Mouse (Mus musculus) myocyte (in vitro differentiated cells): ENCODE data around the gene Prkcz. TPM values are rescaled to one million over a fixed set of nuclear protein-coding genes. Genes with fewer than 3 reads are reported as not detected.

ENCODE experiments used
- H3K27me3 ChIP-seq: one replicate; pipeline ENCODE4 v1.6.1; 2011; ENCODE audit not compliant: control insufficient read depth, insufficient read depth, insufficient read length
- H3K36me3 ChIP-seq: one replicate; pipeline ENCODE4 v1.6.1; 2011; ENCODE audit not compliant: control insufficient read depth, insufficient read depth
- H3K4me2 ChIP-seq: one replicate; pipeline ENCODE4 v1.6.1; 2011; ENCODE audit warnings: low read depth, control low read depth
- H3K4me3 ChIP-seq: one replicate; pipeline ENCODE4 v1.5.1; 2011; ENCODE audit warnings: mild to moderate bottlenecking, control low read depth, moderate library complexity
- H3K79me2 ChIP-seq: one replicate; pipeline ENCODE4 v1.6.1; 2011; ENCODE audit not compliant: control insufficient read depth, insufficient read depth
- H3ac ChIP-seq: one replicate; pipeline ENCODE4 v1.6.1; 2011; ENCODE audit not compliant: control insufficient read depth, insufficient read length
- CEBPB ChIP-seq: IDR thresholded peaks from 2 replicates; pipeline ENCODE4 v1.6.1; 2011; ENCODE audit warnings: mild to moderate bottlenecking, moderate library complexity; ENCODE audit not compliant: poor library complexity, insufficient read depth, severe bottlenecking
- E2F4 ChIP-seq: IDR thresholded peaks from one replicate; pipeline ENCODE4 v1.6.1; 2011; ENCODE audit warnings: mild to moderate bottlenecking, control low read depth, moderate library complexity; ENCODE audit not compliant: insufficient read depth
- MAX ChIP-seq: IDR thresholded peaks from one replicate; pipeline ENCODE4 v1.6.1; 2011; ENCODE audit warnings: low read depth, mild to moderate bottlenecking, control low read depth
- MYOD1 ChIP-seq, 3 experiments: IDR thresholded peaks; one replicate each; pipeline ENCODE4 v1.6.1; 2011; ENCODE audit warnings: control low read depth in 2 of 3, low read depth in 2 of 3, mild to moderate bottlenecking in 2 of 3, moderate library complexity in 1 of 3; ENCODE audit not compliant: insufficient read length in 2 of 3, control insufficient read depth in 1 of 3
- MYOG ChIP-seq, 3 experiments: IDR thresholded peaks; one replicate each; pipeline ENCODE4 v1.6.1; 2011; ENCODE audit warnings: control low read depth in 2 of 3, low read depth in 2 of 3, mild to moderate bottlenecking in 2 of 3; ENCODE audit not compliant: insufficient read length in 2 of 3, control insufficient read depth in 1 of 3, insufficient read depth in 1 of 3
- POLR2A ChIP-seq: IDR thresholded peaks from one replicate; pipeline ENCODE4 v1.6.1; 2011; ENCODE audit warnings: low read depth, mild to moderate bottlenecking, control low read depth, moderate library complexity; ENCODE audit not compliant: insufficient read length
- POLR2AphosphoS2 ChIP-seq: IDR thresholded peaks from one replicate; pipeline ENCODE4 v1.6.1; 2011; ENCODE audit warnings: low read depth, control low read depth; ENCODE audit not compliant: insufficient read length
- REST ChIP-seq: IDR thresholded peaks from one replicate; pipeline ENCODE4 v1.6.1; 2011; ENCODE audit warnings: mild to moderate bottlenecking, control low read depth, moderate library complexity; ENCODE audit not compliant: insufficient read depth, insufficient read length
- SRF ChIP-seq: IDR thresholded peaks from one replicate; pipeline ENCODE4 v1.6.1; 2011; ENCODE audit warnings: low read depth; ENCODE audit not compliant: control insufficient read depth, insufficient read length
- TCF12 ChIP-seq: IDR thresholded peaks from one replicate; pipeline ENCODE4 v1.6.1; 2011; ENCODE audit warnings: mild to moderate bottlenecking, control low read depth; ENCODE audit not compliant: poor library complexity, insufficient read depth, severe bottlenecking
- TCF3 ChIP-seq: IDR thresholded peaks from one replicate; pipeline ENCODE4 v1.6.1; 2011; ENCODE audit warnings: low read depth, control low read depth; ENCODE audit not compliant: insufficient read length
- USF1 ChIP-seq: IDR thresholded peaks from one replicate; pipeline ENCODE4 v1.6.1; 2011; ENCODE audit warnings: low read depth, mild to moderate bottlenecking, control low read depth, moderate library complexity
- polyA plus RNA-seq: library from polyadenylated mRNA; unstranded; fragments of >200 nt; fragmentation: generic; extraction: Trizol; gene quantifications from one replicate; pipeline ENCODE4 v1.2.1, GENCODE M21; 2012; ENCODE audit warnings: missing spikeins

The Prkcz gene
- polyA plus RNA-seq, 1 experiment, result 0.36 TPM

GRCm38 (mm10) chr4:155279054-155279453 is 82.1 kb downstream of the Prkcz start:
- TF ChIP-seq CEBPB (no peak), MAX (no peak), SRF (no peak), TCF12 (no peak), TCF3 (no peak), MYOD1 (IDR thresholded peaks at IDR 0.05; ENCODE audit: control insufficient read depth in 1 of 3, insufficient read length in 2 of 3, low read depth in 2 of 3) (no peak), REST (no peak), POLR2AphosphoS2 (no peak), E2F4 (no peak), USF1 (no peak), POLR2A (no peak), MYOG (IDR thresholded peaks at IDR 0.05; ENCODE audit: control insufficient read depth in 1 of 3, insufficient read depth in 1 of 3, insufficient read length in 2 of 3, low read depth in 2 of 3) (no peak)
- no peaks in the 10 kb centered on the region for H3K36me3 ChIP-seq
- no peak overlapping the region for H3ac ChIP-seq
- no peak overlapping the region for H3K4me3 ChIP-seq
- no peaks in the 10 kb centered on the region for H3K79me2 ChIP-seq
- H3K4me2 ChIP-seq, result no peak overlapping the region
- H3K27me3 ChIP-seq, result no peaks in the 10 kb centered on the region

GRCm38 (mm10) chr4:155277963-155278362 is 83.2 kb downstream of the Prkcz start:
- H3K4me2 ChIP-seq, result no peak overlapping the region
- no peak overlapping the region for H3K4me3 ChIP-seq
- TF ChIP-seq CEBPB (no peak), SRF (no peak)
- no peaks in the 10 kb centered on the region for H3K36me3 ChIP-seq
- no peak overlapping the region for H3ac ChIP-seq
- no peaks in the 10 kb centered on the region for H3K79me2 ChIP-seq
- H3K27me3 ChIP-seq, result no peaks in the 10 kb centered on the region

GRCm38 (mm10) chr4:155274851-155275250 is 86.3 kb downstream of the Prkcz start:
- Histone ChIP-seq H3K36me3 (no peaks in the 10 kb centered on the region), H3K27me3 (no peaks in the 10 kb centered on the region), H3K4me2 (no peak overlapping the region), H3K79me2 (no peaks in the 10 kb centered on the region), H3K4me3 (no peak overlapping the region), H3ac (no peak overlapping the region)
- TF ChIP-seq REST (no peak), TCF3 (no peak), MAX (no peak), TCF12 (no peak), E2F4 (no peak), USF1 (no peak), POLR2A (no peak), MYOD1 (IDR thresholded peaks at IDR 0.05; ENCODE audit: control insufficient read depth in 1 of 3, insufficient read length in 2 of 3, low read depth in 2 of 3) (no peak), SRF (no peak)

GRCm38 (mm10) chr4:155274451-155274850 is 86.7 kb downstream of the Prkcz start:
- TF ChIP-seq TCF3 (no peak), MAX (no peak), USF1 (no peak), REST (no peak), POLR2AphosphoS2 (no peak), CEBPB (no peak), TCF12 (no peak), E2F4 (no peak), MYOD1 (IDR thresholded peaks at IDR 0.05; ENCODE audit: control insufficient read depth in 1 of 3, insufficient read length in 2 of 3, low read depth in 2 of 3) (no peak), POLR2A (no peak), SRF (no peak), MYOG (IDR thresholded peaks at IDR 0.05; ENCODE audit: control insufficient read depth in 1 of 3, insufficient read depth in 1 of 3, insufficient read length in 2 of 3, low read depth in 2 of 3) (no peak)

GRCm38 (mm10) chr4:155268382-155268781 is 92.8 kb downstream of the Prkcz start:
- no peaks in the 10 kb centered on the region for H3K27me3 ChIP-seq
- H3K79me2 ChIP-seq, result no peaks in the 10 kb centered on the region
- peak overlapping the region; percentile 97 for H3K4me2 ChIP-seq
- H3K4me3 ChIP-seq, result no peak overlapping the region
- TF ChIP-seq POLR2AphosphoS2 (no peak), USF1 (peak; percentile 70)
- H3K36me3 ChIP-seq, result no peaks in the 10 kb centered on the region
- no peak overlapping the region for H3ac ChIP-seq

More at GRCm38 (mm10) chr4:155274451-155274850, 86.7 kb downstream of the Prkcz start:
- no peaks in the 10 kb centered on the region for H3K79me2 ChIP-seq
- no peak overlapping the region for H3ac ChIP-seq
- no peaks in the 10 kb centered on the region for H3K27me3 ChIP-seq
- H3K4me3 ChIP-seq, result no peak overlapping the region
- no peak overlapping the region for H3K4me2 ChIP-seq
- no peaks in the 10 kb centered on the region for H3K36me3 ChIP-seq
